Mouse (Mus musculus) spleen, adult 2 months (tissue): ENCODE data around the gene Calr4.

Experiments
- CTCF ChIP-seq: fragments of 200-500 bp; IDR thresholded peaks from 2 replicates; pipeline ENCODE4 v1.5.1; 2011; ENCODE audit warnings: mild to moderate bottlenecking, inconsistent platforms; ENCODE audit not compliant: insufficient read depth, insufficient read length, insufficient replicate concordance; ENCODE audit errors: extremely low read depth
- POLR2A ChIP-seq: fragments of 200-500 bp; IDR thresholded peaks from 2 replicates; pipeline ENCODE4 v1.6.1; 2011; ENCODE audit warnings: low read depth, low read length, inconsistent platforms

DNA sequence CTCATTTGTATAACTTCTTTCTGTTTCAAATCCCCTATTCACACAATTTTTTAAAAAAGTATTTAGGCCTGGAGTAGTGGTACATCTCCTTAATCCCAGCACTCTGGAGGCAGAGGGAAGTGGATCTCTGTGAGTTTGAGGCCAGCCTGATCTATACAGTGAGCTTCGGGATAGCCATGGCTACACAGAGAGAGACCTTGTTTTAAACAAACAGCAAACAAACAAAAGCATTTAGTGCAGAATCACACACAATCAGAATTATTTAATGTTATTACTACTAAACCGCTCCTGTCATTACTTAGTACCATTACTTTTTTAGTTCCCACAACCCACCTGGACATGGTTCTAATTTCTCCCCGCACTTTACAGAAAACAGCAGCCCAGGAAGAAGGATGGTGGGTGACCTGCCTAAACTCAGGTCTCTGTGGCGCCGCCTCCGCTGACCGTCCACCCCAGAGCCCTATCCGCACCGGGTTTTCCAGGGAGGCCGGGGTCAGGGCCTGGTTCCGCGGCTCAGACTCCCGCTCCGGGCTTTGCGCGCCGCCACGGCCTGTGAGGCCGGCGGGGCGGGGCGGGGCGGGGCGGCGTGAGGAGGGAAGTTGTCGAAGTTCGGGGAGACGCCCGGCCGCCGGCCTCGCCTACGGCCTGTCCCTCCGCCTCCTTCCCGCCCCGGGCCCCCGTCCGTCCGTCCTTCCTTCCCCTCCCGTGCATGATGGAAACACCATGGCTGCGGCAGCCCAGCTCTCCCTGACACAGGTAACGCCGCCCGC is 45.6 kb downstream of the Calr4 start, which contains the start of gene Eps15:
- TF ChIP-seq CTCF (no peak), POLR2A (peak; percentile 50)
